Mouse (Mus musculus) megakaryocyte, embryonic 14.5 days (primary cell): ENCODE results near the gene Sympk. TPM values are rescaled to one million over a fixed set of nuclear protein-coding genes. Genes with fewer than 3 reads are reported as not detected.
"Not testable (repeated sequence)": the region's sequence is repeated elsewhere in the genome, so short reads cannot be mapped to it uniquely, and the experiment has no call there.

Source experiments
- H3K27me3 ChIP-seq: replicated peaks from 2 replicates; pipeline ENCODE3; 2012; ENCODE audit warnings: inconsistent platforms
- H3K36me3 ChIP-seq: replicated peaks from 2 replicates; pipeline ENCODE3; 2012; ENCODE audit warnings: low read length, inconsistent platforms, mixed read lengths
- H3K4me1 ChIP-seq: 2 replicates; pipeline ENCODE4 v1.6.1; 2012; ENCODE audit warnings: inconsistent platforms
- H3K4me3 ChIP-seq: replicated peaks from 2 replicates; pipeline ENCODE3; 2012; ENCODE audit warnings: moderate library complexity, mild to moderate bottlenecking, inconsistent platforms
- H3K9me3 ChIP-seq: 2 replicates; pipeline ENCODE4 v1.6.1; 2012; ENCODE audit warnings: inconsistent platforms
- FLI1 ChIP-seq: IDR thresholded peaks from 2 replicates; pipeline ENCODE4 v1.6.1; 2012; ENCODE audit warnings: low read length, inconsistent platforms, mixed read lengths
- GATA1 ChIP-seq: IDR thresholded peaks from 3 replicates; pipeline ENCODE4 v1.6.1; 2012; ENCODE audit warnings: mixed read lengths, low read length, inconsistent platforms, borderline replicate concordance
- polyA plus RNA-seq: library from polyadenylated mRNA; stranded (reverse); fragments of >175 nt; gene quantifications from 2 replicates; pipeline ENCODE4 v1.2.3, GENCODE M21; 2012; ENCODE audit warnings: low replicate concordance; ENCODE audit not compliant: insufficient read depth

Sympk gene
- polyA plus RNA-seq, 1 experiment, result 205 TPM

DNA sequence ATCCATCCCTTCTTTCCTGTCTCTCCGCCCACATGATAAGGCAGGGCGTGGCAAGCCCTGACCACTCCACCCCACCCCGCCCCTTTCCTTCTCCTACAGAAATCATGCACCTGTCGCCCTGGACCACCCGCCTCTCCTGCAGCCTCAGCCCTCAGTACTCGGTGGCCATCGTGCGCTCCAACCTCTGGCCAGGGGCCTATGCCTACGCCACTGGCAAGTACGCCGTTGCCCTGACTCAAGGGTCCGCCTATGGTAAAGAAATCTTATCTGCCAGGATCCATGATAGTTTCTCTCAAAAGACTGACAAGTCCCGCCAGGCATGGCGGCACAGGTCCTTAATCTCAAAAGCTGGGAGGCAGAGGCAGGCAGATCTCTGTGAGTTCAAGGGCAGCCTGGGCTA lies 43.8 kb downstream of the Sympk start:
- no peak for TF ChIP-seq GATA1
- no peak for TF ChIP-seq FLI1
- Histone ChIP-seq H3K4me1 (peaks cover 4% of the 10 kb centered on the region; the same call in 1 of the 2 replicates), H3K4me3 (no peak overlapping the region), H3K9me3 (peaks cover 23% of the 10 kb centered on the region), H3K27me3 (peaks cover 76% of the 10 kb centered on the region), H3K36me3 (no peaks in the 10 kb centered on the region)

GRCm38 (mm10) chr7:19068707-19069106 lies 44.5 kb downstream of the Sympk start:
- TF ChIP-seq FLI1 (no peak), GATA1 (no peak)
- H3K4me3 ChIP-seq, result no peak overlapping the region
- peaks cover 4% of the 10 kb centered on the region; the same call in 1 of the 2 replicates for H3K4me1 ChIP-seq
- no peaks in the 10 kb centered on the region for H3K36me3 ChIP-seq
- peaks cover 78% of the 10 kb centered on the region for H3K27me3 ChIP-seq
- H3K9me3 ChIP-seq, result peaks cover 27% of the 10 kb centered on the region

DNA sequence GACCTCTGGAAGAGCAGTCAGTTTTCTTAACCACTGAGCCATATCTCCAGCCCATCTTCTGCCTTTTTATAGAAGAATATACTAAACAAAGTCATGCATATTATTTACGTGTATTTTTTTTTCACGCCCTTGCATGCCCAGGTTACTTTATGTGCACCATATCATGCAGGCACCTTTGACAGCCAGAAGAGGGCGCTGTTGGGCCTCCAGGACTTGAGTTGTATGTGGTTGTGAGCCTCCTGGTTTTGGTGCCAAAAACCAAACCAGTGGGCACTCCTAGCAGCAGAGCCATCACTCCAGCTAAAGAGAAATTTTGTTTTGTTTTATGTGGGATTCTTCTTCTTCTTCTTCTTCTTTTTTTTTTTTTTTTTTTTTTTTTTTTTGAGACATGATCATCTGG lies 45.3 kb downstream of the Sympk start:
- Histone ChIP-seq H3K9me3 (peaks cover 35% of the 10 kb centered on the region), H3K4me1 (peaks cover 4% of the 10 kb centered on the region; the same call in 1 of the 2 replicates), H3K4me3 (no peak overlapping the region), H3K36me3 (no peaks in the 10 kb centered on the region), H3K27me3 (peaks cover 78% of the 10 kb centered on the region)
- TF ChIP-seq FLI1, result no peak
- no peak for TF ChIP-seq GATA1

- Histone ChIP-seq H3K9me3 (peaks cover 35% of the 10 kb centered on the region), H3K4me1 (peaks cover 12% of the 10 kb centered on the region), H3K27me3 (peaks cover 78% of the 10 kb centered on the region)
- not testable (repeated sequence) for H3K4me3 ChIP-seq, H3K36me3 ChIP-seq
Measured at GRCm38 (mm10) chr7:19071024-19071423, 46.8 kb downstream of the Sympk start.

DNA sequence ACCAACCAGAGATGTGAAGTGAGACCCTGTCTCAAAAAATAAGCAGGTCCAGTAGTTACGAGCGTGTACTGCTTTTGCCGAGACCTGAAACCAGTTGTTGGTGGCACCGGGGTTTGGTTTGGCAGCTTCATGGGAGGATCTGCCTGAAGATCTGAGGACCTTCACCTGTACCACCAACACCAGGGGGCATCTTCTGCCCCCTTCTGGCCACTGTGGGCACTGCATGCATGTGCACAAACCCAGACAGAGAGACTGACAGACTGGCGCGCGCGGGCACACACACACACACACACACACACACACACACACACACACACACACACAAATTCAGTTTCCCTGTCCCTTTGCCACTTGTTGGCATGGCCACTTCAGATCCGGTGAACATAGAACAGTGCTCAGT lies 49.3 kb downstream of the Sympk start:
- Histone ChIP-seq H3K4me3 (no peak overlapping the region), H3K36me3 (no peaks in the 10 kb centered on the region), H3K27me3 (peaks cover 83% of the 10 kb centered on the region), H3K4me1 (peaks cover 36% of the 10 kb centered on the region), H3K9me3 (peaks cover 22% of the 10 kb centered on the region)
- TF ChIP-seq FLI1 (no peak), GATA1 (no peak)

DNA sequence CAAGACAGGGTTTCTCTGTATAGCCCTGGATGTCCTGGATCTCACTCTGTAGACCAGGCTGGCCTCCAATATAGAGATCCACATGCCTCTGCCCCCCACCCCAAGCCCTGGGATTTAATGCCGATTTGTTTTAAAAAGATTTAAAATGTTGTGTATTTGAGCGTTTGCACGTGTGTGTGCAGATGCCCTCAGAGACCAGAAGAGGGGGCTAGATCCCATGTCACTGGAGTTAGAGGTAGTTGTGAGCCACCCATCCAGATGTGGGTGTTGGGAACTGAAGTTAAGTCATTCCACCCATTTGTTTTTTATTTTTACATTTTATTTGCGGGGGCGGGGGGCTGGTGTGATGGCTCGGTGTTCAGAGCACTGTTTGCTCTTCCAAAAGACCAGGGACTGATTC lies 50.3 kb downstream of the Sympk start:
- no peak overlapping the region for H3K4me3 ChIP-seq
- H3K9me3 ChIP-seq, result peaks cover 22% of the 10 kb centered on the region
- H3K36me3 ChIP-seq, result no peaks in the 10 kb centered on the region
- H3K27me3 ChIP-seq, result peaks cover 91% of the 10 kb centered on the region
- H3K4me1 ChIP-seq, result peaks cover 46% of the 10 kb centered on the region
- TF ChIP-seq GATA1 (no peak), FLI1 (no peak)

GRCm38 (mm10) chr7:19075231-19075630 lies 51.1 kb downstream of the Sympk start:
- Histone ChIP-seq H3K4me3 (peak overlapping the region; percentile 93), H3K4me1 (peaks cover 54% of the 10 kb centered on the region), H3K27me3 (peaks cover 92% of the 10 kb centered on the region), H3K36me3 (peaks cover 6% of the 10 kb centered on the region), H3K9me3 (peaks cover 22% of the 10 kb centered on the region)
- TF ChIP-seq GATA1 (no peak), FLI1 (no peak)

DNA sequence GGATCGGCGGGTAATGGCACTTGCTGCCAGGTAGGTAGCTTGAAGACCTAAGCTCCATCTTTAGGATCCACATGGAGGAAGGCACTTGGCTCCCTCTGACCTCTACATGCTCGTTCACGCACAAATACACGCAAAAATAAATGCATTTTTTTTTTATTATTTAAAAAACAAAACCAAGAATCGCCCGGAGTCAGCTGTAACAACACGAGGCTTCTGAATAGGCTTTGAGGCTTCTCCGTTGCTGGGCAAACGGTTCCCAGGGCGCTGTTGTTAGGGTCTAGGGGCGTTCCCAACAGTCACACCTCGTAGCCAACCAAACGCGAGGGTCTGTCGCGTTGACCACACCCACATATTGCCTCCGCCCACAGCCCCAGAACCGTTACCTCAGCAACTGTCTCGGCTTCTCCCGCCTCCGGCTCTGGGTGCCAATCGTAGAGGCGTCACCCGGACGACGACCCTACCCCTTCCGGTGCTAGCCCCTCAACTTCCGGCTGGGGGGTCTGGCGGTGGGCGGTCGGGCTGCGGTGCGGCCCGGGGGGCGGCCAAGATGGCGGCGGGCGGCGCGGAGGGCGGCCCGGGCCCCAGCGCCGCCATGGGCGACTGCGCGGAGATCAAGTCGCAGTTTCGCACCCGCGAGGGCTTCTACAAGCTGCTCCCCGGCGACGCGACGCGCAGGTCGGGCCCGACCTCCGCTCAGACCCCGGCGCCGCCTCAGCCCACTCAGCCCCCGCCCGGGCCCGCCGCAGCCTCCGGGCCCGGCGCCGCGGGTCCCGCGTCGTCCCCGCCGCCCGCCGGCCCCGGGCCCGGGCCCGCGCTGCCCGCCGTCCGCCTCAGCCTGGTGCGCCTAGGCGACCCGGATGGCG lies 51.8 kb downstream of the Sympk start, which contains the start of gene Dmwd:
TSS of gene Dmwd (plus strand) at position 505 of the 863 bp plus-strand sequence.
- Histone ChIP-seq H3K4me3 (peak within 1 kb of the TSS; percentile 93), H3K27me3 (peaks cover 94% of the 10 kb centered on the region), H3K4me1 (peaks cover 61% of the 10 kb centered on the region), H3K36me3 (peaks cover 13% of the 10 kb centered on the region), H3K9me3 (peaks cover 22% of the 10 kb centered on the region)
- TF ChIP-seq GATA1 (no peak), FLI1 (no peak)

DNA sequence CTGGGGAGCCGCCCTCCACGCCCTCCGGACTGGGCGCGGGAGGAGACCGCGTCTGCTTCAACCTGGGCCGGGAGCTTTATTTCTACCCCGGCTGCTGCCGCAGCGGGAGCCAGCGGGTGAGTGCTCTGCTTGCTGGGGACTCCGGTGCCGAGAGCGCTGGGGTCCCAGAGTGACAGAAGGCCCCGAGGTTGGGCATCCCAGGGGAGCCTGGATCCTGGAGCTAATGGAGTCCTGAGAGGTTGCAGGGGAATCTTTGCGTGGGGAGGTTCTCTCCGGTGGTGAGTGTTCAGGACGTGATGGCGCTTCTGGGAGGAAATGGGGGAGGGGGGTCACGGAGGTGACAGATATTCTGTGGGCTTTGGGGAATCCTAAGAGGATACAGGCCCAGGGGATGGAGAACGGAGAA lies 52.4 kb downstream of the Sympk start:
- peaks cover 97% of the 10 kb centered on the region for H3K27me3 ChIP-seq
- peaks cover 62% of the 10 kb centered on the region for H3K4me1 ChIP-seq
- H3K9me3 ChIP-seq, result peaks cover 22% of the 10 kb centered on the region
- TF ChIP-seq FLI1 (no peak), GATA1 (no peak)
- H3K36me3 ChIP-seq, result peaks cover 20% of the 10 kb centered on the region
- H3K4me3 ChIP-seq, result peak overlapping the region; percentile 93

DNA sequence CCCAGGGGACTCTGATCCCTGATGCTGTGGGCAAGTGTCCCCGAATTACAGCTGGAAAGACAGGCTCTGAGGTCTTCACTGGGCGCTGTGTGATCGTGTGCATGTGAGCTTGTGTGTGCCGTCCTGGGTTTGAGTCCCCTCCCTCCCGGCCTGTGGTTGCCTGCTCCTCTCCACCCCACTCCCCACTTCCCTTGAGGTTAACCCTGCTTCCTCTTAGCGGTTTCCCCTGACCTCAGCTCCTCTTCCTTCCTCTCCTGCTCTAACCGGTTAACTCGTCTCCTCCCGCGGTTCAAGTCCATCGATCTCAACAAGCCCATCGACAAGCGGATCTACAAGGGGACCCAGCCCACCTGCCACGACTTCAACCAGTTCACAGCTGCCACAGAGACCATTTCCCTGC lies 53.6 kb downstream of the Sympk start:
- H3K9me3 ChIP-seq, result peaks cover 22% of the 10 kb centered on the region

More for the DNA sequence above, 53.6 kb downstream of the Sympk start:
- Histone ChIP-seq H3K36me3 (peaks cover 28% of the 10 kb centered on the region), H3K4me1 (peaks cover 63% of the 10 kb centered on the region), H3K27me3 (peaks cover 100% of the 10 kb centered on the region), H3K4me3 (peak overlapping the region; percentile 93)
- TF ChIP-seq GATA1, result no peak
- peak; percentile 92 for TF ChIP-seq FLI1
